Mouse (Mus musculus) CH12.LX (cell line): Measurements from ENCODE around the gene Sfrp4. TPM values are rescaled to one million over a fixed set of nuclear protein-coding genes. Genes with fewer than 3 reads are reported as not detected.

Experiments
- DNase-seq: peaks from one replicate; pipeline ENCODE4 v3.0.0-alpha.2; 2013; ENCODE audit errors: extremely low read depth
- H3K27ac ChIP-seq: 2 replicates; pipeline ENCODE4 v1.5.1; 2012; ENCODE audit warnings: low read depth, mild to moderate bottlenecking, control low read depth, moderate library complexity; ENCODE audit not compliant: insufficient read depth
- H3K27me3 ChIP-seq: replicated peaks from 2 replicates; pipeline ENCODE3; 2012; ENCODE audit warnings: inconsistent platforms
- H3K36me3 ChIP-seq, 2 experiments: replicated peaks in 1 of 2; 2 replicates each; pipeline versions ENCODE3 to v1.6.1; 2012; ENCODE audit warnings: inconsistent platforms in 1 of 2, low read length in 1 of 2, mild to moderate bottlenecking in 1 of 2, mixed read lengths in 1 of 2, moderate library complexity in 1 of 2; ENCODE audit not compliant: control insufficient read depth in 1 of 2, insufficient read depth in 1 of 2
- H3K4me1 ChIP-seq, 2 experiments: 2 replicates each; pipeline ENCODE4 v1.6.1; 2012; ENCODE audit warnings: inconsistent platforms in 1 of 2, moderate library complexity in 1 of 2; ENCODE audit not compliant: insufficient read depth in 2 of 2, control insufficient read depth in 1 of 2
- H3K4me2 ChIP-seq: 2 replicates; pipeline ENCODE4 v1.6.1; 2012; ENCODE audit warnings: low read depth, mild to moderate bottlenecking, control low read depth; ENCODE audit not compliant: poor library complexity, insufficient read depth, severe bottlenecking
- H3K4me3 ChIP-seq, 3 experiments: fragments of 150-350 bp in 1 of 3; sonication (generic) in 1 of 3; replicated peaks in 1 of 3; 2 replicates each; pipeline versions ENCODE3 to v1.5.1; 2011 to 2012; ENCODE audit warnings: low read depth in 2 of 3, low read length in 2 of 3, mild to moderate bottlenecking in 2 of 3, moderate library complexity in 2 of 3, control low read depth in 1 of 3, improper control_type of control experiment in 1 of 3, inconsistent platforms in 1 of 3, mixed read lengths in 1 of 3; ENCODE audit not compliant: poor library complexity in 1 of 3
- H3K79me2 ChIP-seq: replicated peaks from 2 replicates; pipeline ENCODE4 v1.6.1; 2012; ENCODE audit warnings: mild to moderate bottlenecking, moderate library complexity; ENCODE audit not compliant: control insufficient read depth, poor library complexity, insufficient read depth, severe bottlenecking; ENCODE audit errors: extremely low read depth
- H3K9ac ChIP-seq: 2 replicates; pipeline ENCODE4 v1.6.1; 2012; ENCODE audit warnings: low read depth, mild to moderate bottlenecking, control low read depth, moderate library complexity; ENCODE audit not compliant: insufficient read depth
- H3K9me3 ChIP-seq: replicated peaks from 2 replicates; pipeline ENCODE3; 2012; ENCODE audit warnings: low read length, inconsistent platforms, mixed read lengths
- CTCF ChIP-seq, 2 experiments: IDR thresholded peaks in 1 of 2; conservative IDR thresholded peaks in 1 of 2; 2 replicates each; pipeline ENCODE4 v1.5.1; 2011 to 2012; ENCODE audit warnings: low read depth in 2 of 2, low read length in 2 of 2, improper control_type of control experiment in 1 of 2, inconsistent platforms in 1 of 2, mild to moderate bottlenecking in 1 of 2, moderate library complexity in 1 of 2
- ELF1 ChIP-seq: IDR thresholded peaks from 2 replicates; pipeline ENCODE4 v1.6.1; 2014; ENCODE audit warnings: low read depth, mild to moderate bottlenecking, inconsistent platforms, low read length, improper control_type of control experiment
- ETS1 ChIP-seq: conservative IDR thresholded peaks from 2 replicates; pipeline ENCODE4 v1.6.1; 2012; ENCODE audit warnings: low read depth, mild to moderate bottlenecking, inconsistent platforms, low read length, improper control_type of control experiment, moderate library complexity
- MAFK ChIP-seq: IDR thresholded peaks from 2 replicates; pipeline ENCODE4 v1.6.1; 2011; ENCODE audit warnings: low read length, improper control_type of control experiment; ENCODE audit not compliant: insufficient replicate concordance
- PAX5 ChIP-seq: IDR thresholded peaks from 2 replicates; pipeline ENCODE4 v1.6.1; 2012; ENCODE audit warnings: low read length, inconsistent platforms, mixed read lengths
- POLR2AphosphoS2 ChIP-seq: IDR thresholded peaks from 2 replicates; pipeline ENCODE4 v1.6.1; 2011; ENCODE audit warnings: low read depth, low read length, improper control_type of control experiment
- RAD21 ChIP-seq: IDR thresholded peaks from 2 replicates; pipeline ENCODE4 v1.6.1; 2011; ENCODE audit warnings: low read depth, mild to moderate bottlenecking, low read length, improper control_type of control experiment, moderate library complexity
- SMC3 ChIP-seq: IDR thresholded peaks from 2 replicates; pipeline ENCODE4 v1.6.1; 2011; ENCODE audit warnings: low read depth, low read length, improper control_type of control experiment
- TBP ChIP-seq: conservative IDR thresholded peaks from 2 replicates; pipeline ENCODE4 v1.6.1; 2011; ENCODE audit warnings: low read depth, low read length, improper control_type of control experiment
- UBTF ChIP-seq: IDR thresholded peaks from 2 replicates; pipeline ENCODE4 v1.6.1; 2012; ENCODE audit warnings: low read depth, mild to moderate bottlenecking, inconsistent platforms, low read length, improper control_type of control experiment, moderate library complexity
- USF1 ChIP-seq: IDR thresholded peaks from 2 replicates; pipeline ENCODE4 v1.6.1; 2014; ENCODE audit warnings: low read depth, mild to moderate bottlenecking, inconsistent platforms, low read length, improper control_type of control experiment
- USF2 ChIP-seq: conservative IDR thresholded peaks from 2 replicates; pipeline ENCODE4 v1.6.1; 2011; ENCODE audit warnings: low read depth, low read length, improper control_type of control experiment
- ZC3H11A ChIP-seq: IDR thresholded peaks from 2 replicates; pipeline ENCODE4 v1.6.1; 2012; ENCODE audit warnings: low read depth, mild to moderate bottlenecking, inconsistent platforms, low read length, improper control_type of control experiment
- ZKSCAN1 ChIP-seq: IDR thresholded peaks from 2 replicates; pipeline ENCODE4 v1.6.1; 2012; ENCODE audit warnings: low read depth, inconsistent platforms, low read length, improper control_type of control experiment, borderline replicate concordance
- dilution Hi-C: fragments of 300-500 bp; cut with MboI; formaldehyde crosslinking; loops from 2 replicates; pipeline ENCODE4 v1.14.3; 2020; ENCODE audit warnings: low sequenced_read_pairs; ENCODE audit not compliant: extremely low pct_unique_long_range_greater_than_20kb, extremely low pct_ligation_motif_present
- in situ Hi-C: fragments of 300-500 bp; cut with MboI; formaldehyde crosslinking; loops from 3 replicates; pipeline ENCODE4 v1.14.3; 2019; ENCODE audit warnings: low sequenced_read_pairs, low pct_ligation_motif_present, low pct_unique_long_range_greater_than_20kb, mixed read lengths
- polyA plus RNA-seq: library from polyadenylated mRNA; unstranded; fragments of >175 nt; gene quantifications from 2 replicates; pipeline ENCODE4 v1.2.1, GENCODE M21; 2012; ENCODE audit warnings: low read depth; ENCODE audit not compliant: insufficient read length
- total RNA-seq, 2 experiments: library from RNA; depleted of rRNA; stranded (reverse); fragments of 300-350 nt in 1 of 2; fragments of >200 nt in 1 of 2; gene quantifications; 2 replicates each; pipeline ENCODE4 v1.2.3; 2012 to 2014

The Sfrp4 gene
- total and polyA plus RNA-seq, 3 experiments: not detected

DNA sequence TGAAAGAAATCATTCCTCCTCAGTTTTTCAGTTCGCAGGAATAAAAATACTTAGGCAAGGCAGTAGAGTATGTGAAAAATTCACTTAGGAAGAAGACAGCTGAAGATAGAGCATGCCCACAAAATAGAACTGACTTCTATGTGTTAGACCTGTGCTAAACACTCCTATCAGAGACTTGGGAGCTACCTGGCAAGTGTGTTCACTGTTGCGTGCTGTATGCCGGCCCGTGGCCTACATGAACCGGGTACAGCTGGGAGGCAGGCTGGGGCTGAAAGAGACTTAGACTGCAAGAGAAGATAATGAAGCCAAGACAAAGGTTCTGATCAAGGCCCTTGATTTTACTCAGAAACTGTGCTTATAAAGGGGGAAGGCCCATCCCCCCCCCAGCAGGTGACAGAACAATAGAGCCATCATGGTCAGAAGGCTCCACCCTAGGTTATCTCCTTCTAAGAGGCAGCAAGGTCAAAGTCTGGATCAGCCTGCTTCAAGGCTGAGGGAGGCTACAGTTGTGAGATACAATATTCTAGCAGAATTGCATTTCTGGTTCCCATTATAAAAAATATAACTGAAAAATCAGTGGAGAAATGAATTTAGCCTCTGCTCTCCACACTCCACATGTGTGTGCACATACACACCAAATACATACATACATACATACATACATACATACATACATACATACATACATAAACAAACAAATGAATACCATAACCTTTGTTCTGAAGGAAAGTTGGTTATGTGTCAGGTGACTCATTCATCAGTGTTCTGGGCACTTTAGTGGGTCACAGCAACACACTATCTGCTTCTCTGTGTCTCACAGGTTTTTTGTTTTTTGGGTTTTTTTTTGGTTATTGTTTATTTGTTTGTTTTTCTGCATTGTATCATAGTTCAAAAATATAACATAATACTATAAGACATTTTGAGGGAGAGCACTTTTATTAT lies 8.1 kb downstream of the Sfrp4 start:
- no peak overlapping the region for H3K4me2 ChIP-seq
- no peak overlapping the region for H3K9ac ChIP-seq
- H3K27ac ChIP-seq: no peak overlapping the region
- in situ Hi-C loops (loop anchor here (10.0 to 25.0 kb wide), 2 partner anchors 266 to 469 kb away; no protein-coding TSS in a partner anchor), dilution Hi-C loops (no loop called here)
- no peaks in the 10 kb centered on the region for H3K36me3 ChIP-seq
- no peak for TF ChIP-seq USF2
- DNase-seq: no peak
- H3K9me3 ChIP-seq: no peaks in the 10 kb centered on the region
- no peaks in the 10 kb centered on the region for H3K79me2 ChIP-seq
- H3K4me3 ChIP-seq: no peak overlapping the region
- no peaks in the 10 kb centered on the region for H3K4me1 ChIP-seq
- no peaks in the 10 kb centered on the region for H3K27me3 ChIP-seq

DNA sequence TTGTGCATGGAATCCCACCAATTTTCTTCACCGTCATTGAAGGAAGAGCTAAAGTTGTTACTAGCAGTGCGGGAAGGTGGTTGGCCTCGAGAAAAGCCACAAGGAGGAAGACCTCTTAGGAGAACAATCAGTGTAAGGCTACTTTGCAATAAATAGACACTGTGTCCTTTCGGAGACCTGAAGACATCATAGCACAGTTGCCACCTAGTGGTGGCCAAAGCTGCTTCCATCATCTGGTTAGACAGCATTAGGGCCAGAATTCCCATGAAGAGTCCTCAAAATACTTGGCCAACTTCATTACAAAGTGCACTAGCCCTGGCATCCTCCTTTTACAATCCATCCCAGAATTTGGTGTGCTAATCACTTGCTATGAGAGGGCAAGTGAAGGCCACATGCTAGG lies 13.2 kb downstream of the Sfrp4 start:
- TF ChIP-seq MAFK (no peak), CTCF (conservative IDR thresholded peaks at IDR 0.05 in 1 of 2, IDR thresholded peaks at IDR 0.05 in 1 of 2; ENCODE audit: low read depth in 2 of 2, low read length in 2 of 2) (peak; percentile 51 to 83), POLR2AphosphoS2 (no peak), PAX5 (no peak), TBP (no peak), UBTF (no peak), RAD21 (peak; percentile 77), ZC3H11A (peak; percentile 47), ZKSCAN1 (no peak), ELF1 (no peak), SMC3 (peak; percentile 89), ETS1 (no peak), USF1 (no peak)
- no peak overlapping the region for H3K27ac ChIP-seq
- no peak overlapping the region for H3K4me3 ChIP-seq
- in situ Hi-C loops: loop anchor here (10.0 to 25.0 kb wide), 2 partner anchors 271 to 474 kb away; no protein-coding TSS in a partner anchor
- H3K4me2 ChIP-seq: no peak overlapping the region
- H3K4me1 ChIP-seq: no peaks in the 10 kb centered on the region
- H3K27me3 ChIP-seq: no peaks in the 10 kb centered on the region
- peak; percentile 34 for DNase-seq
- no peaks in the 10 kb centered on the region for H3K79me2 ChIP-seq
- no peaks in the 10 kb centered on the region for H3K9me3 ChIP-seq
- no peaks in the 10 kb centered on the region for H3K36me3 ChIP-seq
- no peak overlapping the region for H3K9ac ChIP-seq
- dilution Hi-C loops: no loop called here
